Mouse (Mus musculus) heart, embryonic 14.5 days (tissue): ENCODE results near the gene Ptprj. TPM values are rescaled to one million over a fixed set of nuclear protein-coding genes. Genes with fewer than 3 reads are reported as not detected.

Experiments
- ATAC-seq: fragments of 200-750 bp; cut with Nextera tagmentation; 2 replicates; pipeline ENCODE4 v1.8.0; 2017; ENCODE audit warnings: low read depth, moderate TSS enrichment; ENCODE audit not compliant: insufficient number of reproducible peaks, insufficient read depth, low FRiP score
- H3K27ac ChIP-seq, 2 experiments: fragments of 200-500 bp in 1 of 2; fragments of 300-500 bp in 1 of 2; sonication (generic) in 1 of 2; replicated peaks in 1 of 2; 2 replicates each; pipeline ENCODE4 v1.5.1; 2012 to 2014; ENCODE audit warnings: low read depth in 2 of 2, low read length in 2 of 2, control low read depth in 1 of 2, mild to moderate bottlenecking in 1 of 2, mixed read lengths in 1 of 2; ENCODE audit not compliant: control insufficient read depth in 1 of 2, insufficient read depth in 1 of 2
- H3K27me3 ChIP-seq: fragments of 300-500 bp; sonication (generic); 2 replicates; pipeline ENCODE4 v1.6.1; 2014; ENCODE audit warnings: mild to moderate bottlenecking, low read length, control low read depth; ENCODE audit not compliant: control insufficient read depth, insufficient read depth
- H3K36me3 ChIP-seq: fragments of 300-500 bp; sonication (generic); 2 replicates; pipeline ENCODE4 v1.6.1; 2014; ENCODE audit warnings: mild to moderate bottlenecking, control low read depth, low read length, mixed read lengths; ENCODE audit not compliant: control insufficient read depth, insufficient read depth
- H3K4me1 ChIP-seq, 2 experiments: fragments of 200-500 bp in 1 of 2; fragments of 300-500 bp in 1 of 2; sonication (generic) in 1 of 2; 2 replicates each; pipeline ENCODE4 v1.6.1; 2012 to 2014; ENCODE audit warnings: low read length in 2 of 2, control low read depth in 1 of 2, mixed read lengths in 1 of 2; ENCODE audit not compliant: control insufficient read depth in 2 of 2, insufficient read depth in 2 of 2
- H3K4me2 ChIP-seq: fragments of 300-500 bp; sonication (generic); 2 replicates; pipeline ENCODE4 v1.6.1; 2014; ENCODE audit warnings: mild to moderate bottlenecking, low read length
- H3K4me3 ChIP-seq, 2 experiments: fragments of 200-500 bp in 1 of 2; fragments of 300-500 bp in 1 of 2; sonication (generic) in 1 of 2; 2 replicates each; pipeline ENCODE4 v1.5.1; 2012 to 2014; ENCODE audit warnings: low read length in 2 of 2, mild to moderate bottlenecking in 2 of 2, control low read depth in 1 of 2, low read depth in 1 of 2, moderate library complexity in 1 of 2; ENCODE audit not compliant: control insufficient read depth in 1 of 2, insufficient read depth in 1 of 2
- H3K9ac ChIP-seq: fragments of 300-500 bp; sonication (generic); 2 replicates; pipeline ENCODE4 v1.6.1; 2014; ENCODE audit warnings: mild to moderate bottlenecking, low read length
- H3K9me3 ChIP-seq: fragments of 300-500 bp; sonication (generic); 2 replicates; pipeline ENCODE4 v1.6.1; 2016; ENCODE audit warnings: low read length, control low read depth; ENCODE audit not compliant: control insufficient read depth
- WGBS: fragments of 180-500 bp; shearing (Covaris S2); extraction: QIAGEN DNeasy Blood & Tissue Kit; methylation state at CpG from one replicate; pipeline ENCODE4 v1.1.7; 2014; 5-methylcytosine and 5-hydroxymethylcytosine counted together
- polyA plus RNA-seq: library from polyadenylated mRNA; unstranded; fragments of >200 nt; fragmentation: Nextera tagmentation; extraction: Ambion mirVana; gene quantifications from 2 replicates; pipeline ENCODE4 v1.2.1, GENCODE M21; 2014

Ptprj gene
- polyA plus RNA-seq, 1 experiment from 2014 or later, result 1.5 TPM

DNA sequence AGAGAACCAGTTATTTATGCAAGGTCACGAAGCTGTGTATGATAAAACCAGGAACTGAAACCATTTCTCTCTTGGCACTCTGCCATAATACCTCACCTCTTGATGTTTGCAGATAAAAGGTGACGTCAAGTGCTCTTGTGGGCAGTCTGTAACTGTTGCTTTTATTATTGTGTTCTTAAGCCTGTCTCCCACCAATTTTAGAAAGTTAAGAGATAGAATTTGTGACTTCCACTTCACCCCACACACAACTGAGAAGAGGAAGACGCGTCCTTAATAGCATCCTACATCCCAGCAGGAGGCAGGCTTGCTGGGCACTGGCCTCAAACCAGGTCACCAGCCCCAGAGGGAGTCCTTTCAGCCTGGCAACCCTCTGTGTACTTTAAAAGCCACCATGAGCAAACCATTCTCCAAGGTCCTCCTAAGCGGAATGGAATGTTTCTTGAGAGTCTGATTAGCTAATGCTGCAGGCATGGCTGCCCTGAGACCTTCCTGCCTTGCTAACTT lies 3.2 kb upstream of the Ptprj start:
- Histone ChIP-seq H3K4me2 (no peak overlapping the region), H3K9ac (no peak overlapping the region), H3K4me1 (peaks cover 6 to 13% of the 10 kb centered on the region in 2 experiments; a peak in 3 of 4 replicates), H3K4me3 (no peak overlapping the region), H3K9me3 (no peaks in the 10 kb centered on the region), H3K27me3 (no peaks in the 10 kb centered on the region; the same call in 1 of the 2 replicates), H3K36me3 (no peaks in the 10 kb centered on the region), H3K27ac (no peak overlapping the region)
- 25% methylated on average over 5 of the region's 5 CpGs for WGBS
- no peak for ATAC-seq

DNA sequence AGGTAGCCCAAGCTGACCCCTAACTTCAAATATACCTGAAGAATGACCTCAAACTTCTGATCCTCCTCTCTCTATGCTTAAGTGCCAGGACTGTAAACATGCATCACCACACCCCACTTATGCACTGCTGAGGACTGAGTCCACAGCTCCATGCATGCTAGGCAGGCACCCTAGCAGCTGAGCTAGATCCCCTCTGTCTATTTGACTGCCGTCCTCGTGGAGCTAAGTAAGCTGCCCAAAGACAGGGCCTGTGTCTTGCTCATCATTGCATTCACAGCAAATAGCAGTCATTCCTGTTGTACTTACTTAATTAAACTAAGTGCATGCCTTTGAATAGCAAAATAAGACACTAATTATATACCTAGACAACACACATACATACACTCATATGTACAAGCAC lies 2.4 kb upstream of the Ptprj start:
- 64% methylated on average over 2 of the region's 2 CpGs for WGBS
- H3K27ac ChIP-seq, result no peak overlapping the region
- peaks cover 6 to 13% of the 10 kb centered on the region in 2 experiments; a peak in 3 of 4 replicates for H3K4me1 ChIP-seq
- no peak for ATAC-seq
- H3K4me2 ChIP-seq, result no peak overlapping the region
- no peak overlapping the region for H3K4me3 ChIP-seq
- H3K27me3 ChIP-seq, result no peaks in the 10 kb centered on the region; the same call in 1 of the 2 replicates
- H3K9me3 ChIP-seq, result no peaks in the 10 kb centered on the region
- H3K9ac ChIP-seq, result no peak overlapping the region
- no peaks in the 10 kb centered on the region for H3K36me3 ChIP-seq

DNA sequence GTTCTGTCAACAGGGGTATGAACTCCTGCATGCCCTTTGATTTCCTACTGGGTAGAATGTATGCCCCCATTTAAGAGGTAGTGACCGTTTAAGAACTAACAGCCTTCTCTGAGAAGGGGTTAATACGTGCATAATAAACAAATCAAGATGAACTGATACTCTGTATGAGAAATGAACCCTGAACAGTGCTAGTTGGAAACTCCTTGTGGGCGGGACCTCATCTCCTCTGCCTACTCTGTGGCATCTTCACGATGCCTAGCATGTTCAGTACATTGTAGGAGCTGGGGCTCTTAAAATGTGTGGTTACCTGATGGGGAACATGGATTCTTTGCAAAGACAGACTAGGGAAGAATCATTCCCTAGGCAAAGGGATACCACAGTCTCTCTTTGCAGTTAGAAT lies 1.9 kb upstream of the Ptprj start:
- no peak overlapping the region for H3K27ac ChIP-seq
- no peaks in the 10 kb centered on the region; the same call in 1 of the 2 replicates for H3K27me3 ChIP-seq
- H3K4me1 ChIP-seq, result peaks cover 6 to 13% of the 10 kb centered on the region in 2 experiments; a peak in 3 of 4 replicates
- H3K36me3 ChIP-seq, result no peaks in the 10 kb centered on the region
- no peak for ATAC-seq
- H3K4me2 ChIP-seq, result no peak overlapping the region
- whole genome bisulfite sequencing, result 83% methylated on average over 4 of the region's 4 CpGs
- H3K9me3 ChIP-seq, result no peaks in the 10 kb centered on the region
- no peak overlapping the region for H3K4me3 ChIP-seq
- no peak overlapping the region for H3K9ac ChIP-seq

DNA sequence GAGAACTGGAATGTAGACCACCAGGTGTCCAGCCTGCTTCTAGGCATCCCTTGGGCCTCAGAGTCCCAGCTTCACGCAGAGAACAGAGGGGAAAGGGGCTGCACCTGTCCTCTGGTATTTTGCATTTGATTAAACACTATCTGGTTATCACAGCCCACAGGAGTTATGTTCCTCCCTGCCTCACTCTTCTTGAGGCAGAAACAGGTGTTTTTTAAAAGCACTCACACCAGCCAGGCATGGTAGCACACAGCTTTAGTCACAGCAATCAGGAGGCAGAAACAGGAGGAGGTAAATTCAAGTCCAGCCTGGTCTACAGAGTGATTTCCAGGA lies 1.3 kb upstream of the Ptprj start:
- Histone ChIP-seq H3K9ac (no peak overlapping the region), H3K4me2 (no peak overlapping the region), H3K27ac (no peak overlapping the region), H3K9me3 (no peaks in the 10 kb centered on the region), H3K4me1 (peaks cover 6 to 13% of the 10 kb centered on the region in 2 experiments; a peak in 3 of 4 replicates), H3K27me3 (no peaks in the 10 kb centered on the region; the same call in 1 of the 2 replicates), H3K36me3 (no peaks in the 10 kb centered on the region), H3K4me3 (no peak overlapping the region)
- 50% methylated on average over 1 of the region's 1 CpGs for WGBS
- no peak for ATAC-seq

DNA sequence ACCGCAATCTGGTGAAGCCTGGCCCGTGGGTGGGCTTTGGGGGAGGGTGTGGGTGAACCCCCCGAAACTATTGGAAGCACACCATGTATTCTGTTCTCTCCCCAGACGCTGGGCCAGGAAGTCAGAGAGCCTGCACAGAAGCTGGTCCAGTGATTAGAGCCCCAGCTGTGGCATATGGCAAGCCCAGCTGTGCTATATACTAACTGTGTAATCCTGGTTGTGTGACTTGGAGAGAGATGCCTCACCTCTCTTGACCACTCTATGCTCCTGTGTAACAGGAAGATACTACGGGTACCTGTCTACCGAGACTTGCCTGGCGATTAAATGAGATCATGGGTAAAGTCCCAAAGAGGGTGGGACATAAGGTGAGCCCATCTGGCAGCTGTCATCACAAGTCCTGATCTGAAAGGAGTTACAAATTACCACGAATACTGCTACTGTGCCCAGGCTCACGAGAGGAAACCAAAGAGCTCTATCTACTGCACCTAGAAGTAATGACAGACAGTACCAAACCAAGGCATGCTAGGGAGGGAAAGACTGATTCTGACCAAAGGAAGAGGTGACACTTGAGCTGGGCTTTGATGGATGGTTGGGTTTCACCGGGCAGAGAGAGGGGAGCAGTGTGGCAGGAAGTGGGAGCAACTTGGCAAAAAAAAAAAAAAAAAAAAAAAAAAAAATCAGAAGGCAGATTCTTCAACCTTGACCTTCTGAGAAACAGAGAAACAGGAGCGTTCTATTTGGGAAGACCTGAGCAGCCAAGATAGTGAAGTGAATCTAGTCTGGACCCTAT lies 754 bp upstream of the Ptprj start:
- WGBS, result 13% methylated on average over 11 of the region's 11 CpGs
- no peaks in the 10 kb centered on the region for H3K36me3 ChIP-seq
- peaks cover 6 to 13% of the 10 kb centered on the region in 2 experiments; a peak in 3 of 4 replicates for H3K4me1 ChIP-seq
- peak overlapping the region; percentile 84 for H3K9ac ChIP-seq
- H3K4me2 ChIP-seq, result peak overlapping the region; percentile 100
- no peaks in the 10 kb centered on the region; the same call in 1 of the 2 replicates for H3K27me3 ChIP-seq
- H3K4me3 ChIP-seq, result peak overlapping the region; percentile 68 to 88
- ATAC-seq, result no peak; the same call in 1 of the 2 replicates
- H3K27ac ChIP-seq, result peak overlapping the region; percentile 40 to 77; a peak in 2 of 4 replicates
- no peaks in the 10 kb centered on the region for H3K9me3 ChIP-seq

DNA sequence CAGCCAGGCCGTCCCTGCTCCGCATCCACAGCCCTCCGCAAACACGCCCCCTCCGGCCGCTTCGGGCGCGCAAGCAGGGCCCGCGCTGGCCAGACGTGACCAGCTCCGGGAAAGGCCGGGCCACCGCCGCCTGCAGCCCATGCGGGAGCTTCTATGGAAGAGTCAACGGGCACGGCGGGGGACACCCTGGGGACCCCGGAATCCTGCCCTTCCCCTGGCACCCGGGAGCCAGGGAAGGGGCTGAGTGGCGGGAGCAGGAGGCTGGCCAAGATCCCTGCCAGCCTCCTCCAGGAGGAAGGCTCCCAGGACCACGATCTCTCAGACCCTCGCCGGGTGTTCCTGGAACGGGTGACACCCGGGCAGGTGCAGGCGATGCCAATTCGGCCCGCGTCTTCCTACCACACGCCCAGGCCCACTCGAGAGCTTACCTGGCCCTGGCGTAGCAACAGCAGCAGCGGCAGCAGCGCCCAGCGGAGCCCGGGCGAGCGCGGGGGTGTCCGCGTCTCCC lies 665 bp downstream of the Ptprj start:
- peak; percentile 49 for ATAC-seq
- Histone ChIP-seq H3K4me1 (peaks cover 6 to 13% of the 10 kb centered on the region in 2 experiments; a peak in 3 of 4 replicates), H3K9ac (peak overlapping the region; percentile 84), H3K36me3 (no peaks in the 10 kb centered on the region), H3K9me3 (no peaks in the 10 kb centered on the region), H3K27ac (peak overlapping the region; percentile 5 to 77; a peak in 2 of 4 replicates), H3K4me3 (peak overlapping the region; percentile 68 to 88), H3K27me3 (no peaks in the 10 kb centered on the region; the same call in 1 of the 2 replicates), H3K4me2 (peak overlapping the region; percentile 100)
- under 1% methylated on average over 41 of the region's 44 CpGs for WGBS

DNA sequence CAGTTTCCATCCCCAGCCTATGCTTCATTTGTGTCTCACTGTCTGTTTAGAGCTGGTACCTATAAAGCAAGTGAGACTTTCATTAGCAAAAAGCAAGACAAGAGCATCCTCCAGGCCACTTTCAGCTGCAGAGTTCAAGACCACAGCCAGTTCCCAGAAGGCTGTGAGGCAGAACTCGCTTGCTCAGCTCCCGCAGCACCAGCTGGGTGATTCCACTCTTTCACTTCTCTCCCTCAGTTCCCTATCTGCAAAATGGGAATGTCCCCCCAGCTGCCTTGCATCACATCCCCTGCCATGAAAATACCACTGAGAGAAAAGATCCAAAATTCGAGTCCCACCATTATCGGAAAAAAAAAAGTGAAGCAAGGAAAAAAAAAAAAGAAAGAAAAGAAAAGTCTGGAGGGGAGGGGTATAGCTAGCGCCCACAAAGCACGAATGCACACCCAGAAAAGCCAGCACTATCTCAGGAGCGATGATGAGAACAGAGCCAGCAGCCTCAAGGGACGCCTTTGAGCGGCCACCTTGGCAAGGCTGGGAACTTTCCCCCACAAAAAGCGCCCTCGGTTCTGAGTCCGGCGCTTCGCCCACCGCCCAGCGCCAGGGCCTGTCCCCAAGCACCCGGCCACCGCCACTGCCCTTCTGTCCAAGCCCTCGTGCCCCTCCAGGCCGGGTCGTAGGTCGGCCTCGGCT lies 1.3 kb downstream of the Ptprj start:
- Histone ChIP-seq H3K36me3 (no peaks in the 10 kb centered on the region), H3K27ac (peak overlapping the region in 1 of 2 experiments; percentile 77; a peak in 2 of 4 replicates), H3K9ac (peak overlapping the region; percentile 84), H3K4me1 (peaks cover 6 to 13% of the 10 kb centered on the region in 2 experiments; a peak in 3 of 4 replicates), H3K4me2 (peak overlapping the region; percentile 100), H3K4me3 (peak overlapping the region; percentile 68 to 88), H3K9me3 (no peaks in the 10 kb centered on the region), H3K27me3 (no peaks in the 10 kb centered on the region; the same call in 1 of the 2 replicates)
- ATAC-seq, result no peak
- 3% methylated on average over 23 of the region's 23 CpGs for WGBS
